Mouse (Mus musculus): ENCODE measurements around the gene Pxmp4.

GRCm38 (mm10) chr2:154603007-154603637, 386 bp downstream of the Pxmp4 start:
- TF ChIP-seq CTCF (IDR thresholded peaks at IDR 0.05; ENCODE audit: extremely low read depth, insufficient read depth, low read length), result no peak
- TF ChIP-seq POLR2A (IDR thresholded peaks at IDR 0.05; ENCODE audit: extremely low read depth, insufficient read depth, low read length), result no peak
